Mouse (Mus musculus): ENCODE measurements at regions not wholly inside any gene's neighbourhood (a gene's known extent, or its start where the extent isn't known, plus 50 kb on each side); places are given as distances from the start of the nearest gene placed in this dataset.

DNA sequence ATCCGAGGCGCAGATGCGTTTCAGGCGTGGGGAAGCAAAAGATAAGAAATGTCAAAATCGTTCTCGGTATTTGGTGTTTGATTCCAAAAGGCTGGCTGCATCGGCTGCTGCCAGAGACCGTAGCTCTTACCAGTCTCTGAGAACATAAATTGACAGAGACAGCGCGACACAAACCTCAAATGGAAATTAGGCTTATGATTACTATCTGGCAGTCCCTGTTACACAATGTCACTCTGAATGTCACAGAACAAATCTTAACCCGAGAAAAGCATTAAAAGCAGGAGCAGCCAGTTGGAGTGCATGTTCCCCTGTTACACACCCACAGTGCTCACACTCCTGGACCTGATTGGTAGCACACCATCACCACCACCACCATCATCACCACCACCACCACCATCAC lies 262.0 kb downstream of the Gm19410 start:
- TF ChIP-seq EP300 (IDR thresholded peaks at IDR 0.05; ENCODE audit: low read depth) = no peak
- no peak for TF ChIP-seq CTCF (IDR thresholded peaks at IDR 0.05; ENCODE audit: low read depth)

Data from liver, postnatal 0 days (tissue).